Mouse (Mus musculus): ENCODE measurements around the gene Dpp7.

DNA sequence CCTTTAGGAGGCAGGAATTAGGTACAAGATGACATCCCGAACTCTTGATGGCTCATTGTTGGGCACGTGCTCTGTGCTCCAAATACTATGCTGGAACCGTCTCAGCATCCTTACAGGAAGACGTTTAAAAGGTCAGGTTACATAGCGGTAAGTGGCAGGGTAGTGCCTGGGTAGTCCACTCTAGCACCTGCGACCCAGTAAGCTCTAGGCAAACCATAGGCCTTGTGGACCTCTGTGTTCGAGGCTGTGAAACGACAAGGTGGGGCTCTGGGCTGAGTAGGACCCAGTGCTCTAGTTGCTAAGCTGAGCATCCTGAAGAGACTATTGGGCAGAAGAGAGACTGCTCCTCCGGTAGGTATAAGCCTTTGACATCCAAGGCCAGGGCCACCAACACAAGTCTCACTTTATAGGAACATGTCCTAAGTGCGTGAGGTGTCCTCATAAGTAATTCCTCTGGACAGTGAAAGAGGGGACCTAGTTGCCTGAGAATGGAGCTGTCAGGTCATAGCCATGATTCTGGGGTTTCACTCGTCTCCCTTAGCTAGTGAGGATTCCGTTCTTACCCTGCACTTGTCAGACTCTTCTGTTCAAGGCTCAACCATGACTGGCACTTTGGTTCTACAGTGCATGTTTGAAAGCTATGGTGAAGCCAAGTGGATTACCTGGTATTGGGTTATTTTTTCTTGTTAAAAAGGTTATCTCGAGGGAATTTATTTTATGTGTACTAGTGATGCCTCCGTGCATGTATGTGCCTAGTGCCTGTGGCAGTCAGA is 50.4 kb downstream of the Dpp7 start:
- TF ChIP-seq EP300 (IDR thresholded peaks at IDR 0.05; ENCODE audit: insufficient read depth, low read depth, low read length) (no peak), CTCF (IDR thresholded peaks at IDR 0.05) (no peak), POLR2A (IDR thresholded peaks at IDR 0.05; ENCODE audit: insufficient read depth, low read depth, low read length) (no peak)
